Mouse (Mus musculus): ENCODE results near the gene Zbtb16.

- TF ChIP-seq RCOR1 (IDR thresholded peaks at IDR 0.05; ENCODE audit: low read depth, low read length) (no peak), CTCF (IDR thresholded peaks at IDR 0.05 in 2 of 3, conservative IDR thresholded peaks at IDR 0.05 in 1 of 3; ENCODE audit: control insufficient read depth in 1 of 3, insufficient read depth in 1 of 3, low read depth in 2 of 3, low read length in 3 of 3, poor library complexity in 1 of 3, severe bottlenecking in 1 of 3) (no peak), HCFC1 (IDR thresholded peaks at IDR 0.05; ENCODE audit: low read depth, low read length) (no peak), NRF1 (IDR thresholded peaks at IDR 0.05; ENCODE audit: insufficient read depth, low read depth, low read length, poor library complexity, severe bottlenecking) (no peak), EP300 (IDR thresholded peaks at IDR 0.05; ENCODE audit: low read depth in 1 of 2, low read length in 2 of 2) (no peak), CHD2 (IDR thresholded peaks at IDR 0.05; ENCODE audit: low read length) (no peak), RAD21 (IDR thresholded peaks at IDR 0.05; ENCODE audit: low read depth, low read length) (no peak), GABPA (IDR thresholded peaks at IDR 0.05; ENCODE audit: low read depth, low read length) (no peak), ZC3H11A (IDR thresholded peaks at IDR 0.05; ENCODE audit: low read depth, low read length) (no peak), MYB (IDR thresholded peaks at IDR 0.05; ENCODE audit: low read depth, low read length) (no peak), CHD1 (IDR thresholded peaks at IDR 0.05; ENCODE audit: low read depth, low read length) (no peak), MAX (IDR thresholded peaks at IDR 0.05; ENCODE audit: low read length) (no peak)
These were observed 80.5 kb downstream of the Zbtb16 start for GRCm38 (mm10) chr9:48755438-48756070.
